Mouse (Mus musculus): ENCODE data around the gene Usp12.

DNA sequence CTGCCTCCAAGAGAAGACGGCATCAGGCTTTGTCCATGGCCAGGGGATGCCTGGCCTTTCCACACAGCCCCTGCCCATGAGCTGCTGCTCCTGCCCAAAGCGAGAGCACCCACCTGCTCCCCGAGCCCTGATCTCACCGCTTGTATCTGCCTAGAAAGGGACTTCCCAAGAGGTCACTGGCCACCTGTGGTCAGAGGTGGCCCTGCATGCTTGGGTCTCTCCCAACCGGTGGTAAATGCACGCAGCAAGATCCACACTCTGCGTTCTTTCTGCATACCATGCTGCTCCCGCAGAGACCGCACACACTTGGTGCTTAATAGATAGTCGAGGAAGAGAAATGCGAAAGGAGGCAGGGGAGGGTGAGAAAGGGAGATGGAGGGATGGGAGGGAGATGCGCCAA, 107.9 kb downstream of the Usp12 start:
- TF ChIP-seq POLR2A (IDR thresholded peaks at IDR 0.05; ENCODE audit: insufficient read depth, low read depth, low read length): no peak
- no peak for TF ChIP-seq CTCF (IDR thresholded peaks at IDR 0.05)
- no peak for TF ChIP-seq EP300 (IDR thresholded peaks at IDR 0.05; ENCODE audit: insufficient read depth, low read depth, low read length)
